Mouse (Mus musculus): ENCODE measurements around the gene Pcdh15.

The Pcdh15 gene

GRCm38 (mm10) chr10:74305439-74306158, 1206.5 kb downstream of the Pcdh15 start:
- no peak for DNase-seq (ENCODE audit: low spot score)

GRCm38 (mm10) chr10:74307035-74307434, 1207.9 kb downstream of the Pcdh15 start:
- DNase-seq (ENCODE audit: low spot score): no peak

GRCm38 (mm10) chr10:74316091-74316490, 1216.9 kb downstream of the Pcdh15 start:
- no peak for DNase-seq (ENCODE audit: low spot score)

- DNase-seq (ENCODE audit: low spot score): no peak
These were observed 1236.3 kb downstream of the Pcdh15 start for GRCm38 (mm10) chr10:74335412-74335811.

GRCm38 (mm10) chr10:74339247-74340160, 1240.4 kb downstream of the Pcdh15 start:
- no peak for DNase-seq (ENCODE audit: low spot score)

- DNase-seq (ENCODE audit: low spot score): no peak
These were observed 1260.4 kb downstream of the Pcdh15 start for GRCm38 (mm10) chr10:74359526-74359925.

- DNase-seq (ENCODE audit: low spot score): no peak
These were observed 1279.6 kb downstream of the Pcdh15 start for GRCm38 (mm10) chr10:74378697-74379096.

- no peak for DNase-seq (ENCODE audit: low spot score)
These were observed 1280.4 kb downstream of the Pcdh15 start for GRCm38 (mm10) chr10:74379276-74380134.

- DNase-seq (ENCODE audit: low spot score): no peak
These were observed 1288.7 kb downstream of the Pcdh15 start for GRCm38 (mm10) chr10:74387538-74388499.

GRCm38 (mm10) chr10:74403111-74403510, 1304.0 kb downstream of the Pcdh15 start:
- no peak for DNase-seq (ENCODE audit: low spot score)

GRCm38 (mm10) chr10:74414021-74414420, 1314.9 kb downstream of the Pcdh15 start:
- no peak for DNase-seq (ENCODE audit: low spot score)

- no peak for DNase-seq (ENCODE audit: low spot score)
These were observed 1315.8 kb downstream of the Pcdh15 start for GRCm38 (mm10) chr10:74414945-74415344.

GRCm38 (mm10) chr10:74415359-74415758, 1316.2 kb downstream of the Pcdh15 start:
- no peak for DNase-seq (ENCODE audit: low spot score)

- no peak for DNase-seq (ENCODE audit: low spot score)
These were observed 1316.8 kb downstream of the Pcdh15 start for GRCm38 (mm10) chr10:74415949-74416348.

GRCm38 (mm10) chr10:74450069-74450468, 1350.9 kb downstream of the Pcdh15 start:
- no peak for DNase-seq (ENCODE audit: low spot score)

- DNase-seq (ENCODE audit: low spot score): no peak
These were observed 1364.8 kb downstream of the Pcdh15 start for GRCm38 (mm10) chr10:74463972-74464371.

- DNase-seq (ENCODE audit: low spot score): no peak
These were observed 1381.6 kb downstream of the Pcdh15 start for GRCm38 (mm10) chr10:74480779-74481178.

GRCm38 (mm10) chr10:74512315-74512714, 1413.2 kb downstream of the Pcdh15 start:
- no peak for DNase-seq (ENCODE audit: low spot score)

GRCm38 (mm10) chr10:74513743-74514142, 1414.6 kb downstream of the Pcdh15 start:
- no peak for DNase-seq (ENCODE audit: low spot score)

GRCm38 (mm10) chr10:74538371-74538770, 1439.2 kb downstream of the Pcdh15 start:
- no peak for DNase-seq (ENCODE audit: low spot score)

- DNase-seq (ENCODE audit: low spot score): no peak
These were observed 1456.2 kb downstream of the Pcdh15 start for GRCm38 (mm10) chr10:74555326-74555725.

Data from ovary, postnatal 36 days (tissue).